Mouse (Mus musculus): ENCODE measurements around the gene Grm2. TPM values are rescaled to one million over a fixed set of nuclear protein-coding genes. Genes with fewer than 3 reads are reported as not detected.

Grm2 gene
- polyA plus RNA-seq, 1 experiment from 2014 or later = not detected

GRCm38 (mm10) chr9:106673860-106674259 is 18.0 kb upstream of the Grm2 start:
- no peaks in the 10 kb centered on the region for H3K79me2 ChIP-seq (ENCODE audit: inconsistent target)
- no peak overlapping the region for H3K4me3 ChIP-seq (ENCODE audit: inconsistent target)
- no peak overlapping the region for H3K27ac ChIP-seq
- peaks cover 61% of the 10 kb centered on the region for H3K36me3 ChIP-seq (ENCODE audit: inconsistent target)
- WGBS (ENCODE audit: missing documents) = 93% methylated on average over 2 of the region's 2 CpGs

- Histone ChIP-seq H3K27ac (no peak overlapping the region), H3K36me3 (ENCODE audit: inconsistent target) (peaks cover 95% of the 10 kb centered on the region), H3K79me2 (ENCODE audit: inconsistent target) (no peaks in the 10 kb centered on the region), H3K4me3 (ENCODE audit: inconsistent target) (no peak overlapping the region)
- WGBS (ENCODE audit: missing documents) = 97% methylated on average over 6 of the region's 6 CpGs
These were observed 9.0 kb upstream of the Grm2 start for GRCm38 (mm10) chr9:106664856-106665255.

GRCm38 (mm10) chr9:106664433-106664832 is 8.6 kb upstream of the Grm2 start:
- Histone ChIP-seq H3K4me3 (ENCODE audit: inconsistent target) (no peak overlapping the region), H3K79me2 (ENCODE audit: inconsistent target) (no peaks in the 10 kb centered on the region), H3K27ac (no peak overlapping the region), H3K36me3 (ENCODE audit: inconsistent target) (peaks cover 94% of the 10 kb centered on the region)
- 92% methylated on average over 4 of the region's 4 CpGs for WGBS (ENCODE audit: missing documents)

- H3K36me3 ChIP-seq (ENCODE audit: inconsistent target) = peaks cover 93% of the 10 kb centered on the region
- H3K27ac ChIP-seq = no peak overlapping the region
- 95% methylated on average over 4 of the region's 6 CpGs for WGBS (ENCODE audit: missing documents)
- H3K4me3 ChIP-seq (ENCODE audit: inconsistent target) = no peak overlapping the region
- no peaks in the 10 kb centered on the region for H3K79me2 ChIP-seq (ENCODE audit: inconsistent target)
These were observed 7.3 kb upstream of the Grm2 start for GRCm38 (mm10) chr9:106663200-106663599.

- Histone ChIP-seq H3K27ac (no peak overlapping the region), H3K79me2 (ENCODE audit: inconsistent target) (no peaks in the 10 kb centered on the region), H3K4me3 (ENCODE audit: inconsistent target) (no peak overlapping the region), H3K36me3 (ENCODE audit: inconsistent target) (peaks cover 60% of the 10 kb centered on the region)
- WGBS (ENCODE audit: missing documents) = 100% methylated on average over 1 of the region's 1 CpGs
These were observed 4.1 kb upstream of the Grm2 start for GRCm38 (mm10) chr9:106659935-106660334.

- Histone ChIP-seq H3K79me2 (ENCODE audit: inconsistent target) (no peaks in the 10 kb centered on the region), H3K36me3 (ENCODE audit: inconsistent target) (peaks cover 56% of the 10 kb centered on the region), H3K4me3 (ENCODE audit: inconsistent target) (no peak overlapping the region), H3K27ac (no peak overlapping the region)
- WGBS (ENCODE audit: missing documents) = 89% methylated on average over 7 of the region's 7 CpGs
These were observed 3.6 kb upstream of the Grm2 start for GRCm38 (mm10) chr9:106659441-106659840.

GRCm38 (mm10) chr9:106657592-106657991 is 1.7 kb upstream of the Grm2 start:
- peaks cover 42% of the 10 kb centered on the region for H3K36me3 ChIP-seq (ENCODE audit: inconsistent target)
- no peak overlapping the region for H3K4me3 ChIP-seq (ENCODE audit: inconsistent target)
- no peaks in the 10 kb centered on the region for H3K79me2 ChIP-seq (ENCODE audit: inconsistent target)
- H3K27ac ChIP-seq = no peak overlapping the region
- 92% methylated on average over 5 of the region's 5 CpGs for WGBS (ENCODE audit: missing documents)

- Histone ChIP-seq H3K36me3 (ENCODE audit: inconsistent target) (peaks cover 34% of the 10 kb centered on the region), H3K27ac (no peak overlapping the region), H3K79me2 (ENCODE audit: inconsistent target) (no peaks in the 10 kb centered on the region), H3K4me3 (ENCODE audit: inconsistent target) (no peak overlapping the region)
- 53% methylated on average over 3 of the region's 5 CpGs for WGBS (ENCODE audit: missing documents)
These were observed 938 bp upstream of the Grm2 start for GRCm38 (mm10) chr9:106656820-106657219.

GRCm38 (mm10) chr9:106652720-106653119 is 3.2 kb downstream of the Grm2 start:
- Histone ChIP-seq H3K36me3 (ENCODE audit: inconsistent target) (no peaks in the 10 kb centered on the region), H3K27ac (no peak overlapping the region), H3K79me2 (ENCODE audit: inconsistent target) (no peaks in the 10 kb centered on the region), H3K4me3 (ENCODE audit: inconsistent target) (no peak overlapping the region)
- WGBS (ENCODE audit: missing documents) = 50% methylated on average over 1 of the region's 1 CpGs

GRCm38 (mm10) chr9:106647226-106647625 is 8.7 kb downstream of the Grm2 start:
- no peaks in the 10 kb centered on the region for H3K79me2 ChIP-seq (ENCODE audit: inconsistent target)
- no peak overlapping the region for H3K4me3 ChIP-seq (ENCODE audit: inconsistent target)
- no peak overlapping the region for H3K27ac ChIP-seq
- H3K36me3 ChIP-seq (ENCODE audit: inconsistent target) = no peaks in the 10 kb centered on the region
- WGBS (ENCODE audit: missing documents) = 70% methylated on average over 27 of the region's 27 CpGs

GRCm38 (mm10) chr9:106645684-106646271 is 10.1 kb downstream of the Grm2 start:
- no peaks in the 10 kb centered on the region for H3K36me3 ChIP-seq (ENCODE audit: inconsistent target)
- H3K27ac ChIP-seq = no peak overlapping the region
- H3K4me3 ChIP-seq (ENCODE audit: inconsistent target) = no peak overlapping the region
- no peaks in the 10 kb centered on the region for H3K79me2 ChIP-seq (ENCODE audit: inconsistent target)
- 79% methylated on average over 8 of the region's 9 CpGs for WGBS (ENCODE audit: missing documents)

- Histone ChIP-seq H3K36me3 (ENCODE audit: inconsistent target) (no peaks in the 10 kb centered on the region), H3K4me3 (ENCODE audit: inconsistent target) (no peak overlapping the region), H3K27ac (no peak overlapping the region), H3K79me2 (ENCODE audit: inconsistent target) (no peaks in the 10 kb centered on the region)
- 71% methylated on average over 6 of the region's 6 CpGs for WGBS (ENCODE audit: missing documents)
These were observed 12.1 kb downstream of the Grm2 start for GRCm38 (mm10) chr9:106643787-106644186.

- no peaks in the 10 kb centered on the region for H3K36me3 ChIP-seq (ENCODE audit: inconsistent target)
- no peak overlapping the region for H3K27ac ChIP-seq
- no peaks in the 10 kb centered on the region for H3K79me2 ChIP-seq (ENCODE audit: inconsistent target)
- WGBS (ENCODE audit: missing documents) = 31% methylated on average over 7 of the region's 7 CpGs
- no peak overlapping the region for H3K4me3 ChIP-seq (ENCODE audit: inconsistent target)
These were observed 12.8 kb downstream of the Grm2 start for GRCm38 (mm10) chr9:106643128-106643527.

GRCm38 (mm10) chr9:106641346-106641745 is 14.5 kb downstream of the Grm2 start:
- Histone ChIP-seq H3K36me3 (ENCODE audit: inconsistent target) (no peaks in the 10 kb centered on the region), H3K27ac (no peak overlapping the region), H3K79me2 (ENCODE audit: inconsistent target) (no peaks in the 10 kb centered on the region), H3K4me3 (ENCODE audit: inconsistent target) (no peak overlapping the region)
- WGBS (ENCODE audit: missing documents) = 48% methylated on average over 5 of the region's 5 CpGs

- WGBS (ENCODE audit: missing documents) = 86% methylated on average over 8 of the region's 8 CpGs
- no peaks in the 10 kb centered on the region for H3K79me2 ChIP-seq (ENCODE audit: inconsistent target)
- no peak overlapping the region for H3K4me3 ChIP-seq (ENCODE audit: inconsistent target)
- H3K27ac ChIP-seq = no peak overlapping the region
- no peaks in the 10 kb centered on the region for H3K36me3 ChIP-seq (ENCODE audit: inconsistent target)
These were observed 17.7 kb downstream of the Grm2 start for GRCm38 (mm10) chr9:106638154-106638553.

- H3K4me3 ChIP-seq (ENCODE audit: inconsistent target) = no peak overlapping the region
- WGBS (ENCODE audit: missing documents) = 67% methylated on average over 5 of the region's 5 CpGs
- no peaks in the 10 kb centered on the region for H3K36me3 ChIP-seq (ENCODE audit: inconsistent target)
- H3K27ac ChIP-seq = no peak overlapping the region
- no peaks in the 10 kb centered on the region for H3K79me2 ChIP-seq (ENCODE audit: inconsistent target)
These were observed 23.7 kb downstream of the Grm2 start for GRCm38 (mm10) chr9:106632185-106632584.
